Mouse (Mus musculus) urinary bladder, adult 18-20 months (tissue): ENCODE measurements at regions not wholly inside any gene's neighbourhood (a gene's known extent, or its start where the extent isn't known, plus 50 kb on each side); places are given as distances from the start of the nearest gene placed in this dataset.

ENCODE experiments used
- DNase-seq, 2 experiments: peaks; one replicate each; pipeline ENCODE4 v3.0.0; 2022; ENCODE audit warnings: low spot score in 2 of 2, mixed read lengths in 2 of 2

DNA sequence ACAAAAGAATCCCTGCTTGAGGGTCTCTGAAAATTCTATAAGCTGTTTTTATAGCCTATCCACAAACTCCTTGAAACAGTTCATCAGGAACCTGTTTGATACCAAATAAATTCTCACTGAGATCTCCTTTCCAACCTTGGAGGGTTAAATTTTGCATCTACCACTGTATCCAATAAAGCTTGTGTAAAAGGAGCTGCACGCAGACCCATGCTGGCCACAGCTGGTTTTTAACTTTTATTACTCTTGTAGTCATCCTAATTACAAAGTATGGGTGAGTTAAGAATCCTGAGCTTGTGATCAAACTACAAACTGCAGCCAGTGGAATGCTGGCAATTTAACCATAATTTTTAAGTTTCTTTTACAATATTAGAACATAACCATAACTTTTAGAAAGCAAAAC lies 59.0 kb upstream of the Ell2 start:
- no peak for DNase-seq

DNA sequence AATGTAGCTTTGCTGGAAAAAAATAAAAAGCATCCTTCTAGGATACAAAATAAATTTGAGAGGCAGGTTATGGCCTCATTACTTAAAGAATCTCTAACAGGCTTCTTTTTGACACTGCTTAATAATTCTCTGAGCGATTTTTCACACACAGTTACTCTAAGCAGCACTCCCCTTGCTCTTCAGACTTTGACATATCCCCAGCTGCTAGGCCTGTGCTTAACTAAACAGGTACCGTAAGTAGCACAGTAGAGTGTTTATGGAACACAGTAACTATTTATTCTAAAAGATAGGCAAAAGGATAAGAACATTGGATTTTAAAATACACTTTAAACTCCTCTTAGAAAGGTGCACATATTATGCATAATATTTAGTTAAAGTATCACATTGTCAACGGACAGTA lies 54.6 kb upstream of the Ell2 start:
- no peak for DNase-seq

DNA sequence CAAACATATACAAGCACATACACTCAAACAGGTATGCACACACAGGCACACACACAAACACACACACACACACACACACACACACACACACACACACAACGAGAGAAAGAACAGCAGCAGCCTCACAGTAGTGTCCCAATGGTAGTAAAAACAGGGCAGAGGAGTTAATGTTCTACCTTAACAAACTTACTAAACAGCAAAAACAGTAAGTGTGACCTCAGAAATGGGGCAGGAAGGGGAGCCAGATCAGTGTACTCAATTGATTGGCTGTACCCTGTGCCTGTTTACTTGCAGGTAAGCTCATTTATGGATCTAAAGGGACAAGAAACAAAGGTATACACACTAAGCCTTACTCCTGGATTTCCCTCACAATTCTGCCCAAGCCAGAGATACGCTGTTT lies 53.6 kb upstream of the Ell2 start:
- DNase-seq: no peak
